Mouse (Mus musculus) neural tube, embryonic 14.5 days (tissue): ENCODE data around the gene Chst10. TPM values are rescaled to one million over a fixed set of nuclear protein-coding genes. Genes with fewer than 3 reads are reported as not detected.

Experiments used
- ATAC-seq: fragments of 200-750 bp; cut with Nextera tagmentation; 2 replicates; pipeline ENCODE4 v1.8.0; 2017; ENCODE audit warnings: low read depth, mild to moderate bottlenecking, moderate TSS enrichment, moderate library complexity
- H3K27ac ChIP-seq: fragments of 300-500 bp; sonication (generic); 2 replicates; pipeline ENCODE4 v1.5.1; 2014; ENCODE audit warnings: low read depth, mild to moderate bottlenecking, control low read depth, low read length, moderate library complexity, mixed read lengths
- H3K27me3 ChIP-seq: fragments of 300-500 bp; sonication (generic); 2 replicates; pipeline ENCODE4 v1.6.1; 2014; ENCODE audit warnings: low read length; ENCODE audit not compliant: control insufficient read depth, insufficient read depth
- H3K36me3 ChIP-seq: fragments of 300-500 bp; sonication (generic); 2 replicates; pipeline ENCODE4 v1.6.1; 2014; ENCODE audit warnings: low read length, mixed read lengths; ENCODE audit not compliant: control insufficient read depth, insufficient read depth
- H3K4me1 ChIP-seq: fragments of 300-500 bp; sonication (generic); 2 replicates; pipeline ENCODE4 v1.6.1; 2014; ENCODE audit warnings: low read length; ENCODE audit not compliant: control insufficient read depth, insufficient read depth
- H3K4me2 ChIP-seq: fragments of 300-500 bp; sonication (generic); 2 replicates; pipeline ENCODE4 v1.6.1; 2014; ENCODE audit warnings: mild to moderate bottlenecking, low read depth, low read length, control low read depth
- H3K4me3 ChIP-seq: fragments of 300-500 bp; sonication (generic); 2 replicates; pipeline ENCODE4 v1.5.1; 2014; ENCODE audit warnings: low read depth, low read length, control low read depth, mixed read lengths
- H3K9ac ChIP-seq: fragments of 300-500 bp; sonication (generic); replicated peaks from 2 replicates; pipeline ENCODE4 v1.6.1; 2014; ENCODE audit warnings: low read depth, mild to moderate bottlenecking, control low read depth, low read length, mixed read lengths
- H3K9me3 ChIP-seq: fragments of 300-500 bp; sonication (generic); 2 replicates; pipeline ENCODE4 v1.6.1; 2016; ENCODE audit warnings: low read length; ENCODE audit not compliant: control insufficient read depth
- WGBS: fragments of 180-500 bp; shearing (Covaris S2); extraction: QIAGEN DNeasy Blood & Tissue Kit; methylation state at CpG from one replicate; pipeline ENCODE4 v1.1.7; 2014; 5-methylcytosine and 5-hydroxymethylcytosine counted together
- polyA plus RNA-seq: library from polyadenylated mRNA; unstranded; fragments of >200 nt; fragmentation: Nextera tagmentation; extraction: Ambion mirVana; gene quantifications from 2 replicates; pipeline ENCODE4 v1.2.1, GENCODE M21; 2014

The Chst10 gene
- polyA plus RNA-seq, 1 experiment from 2014 or later, result 68.7 TPM

GRCm38 (mm10) chr1:38860207-38860606 lies 37.8 kb downstream of the Chst10 start:
- Histone ChIP-seq H3K4me3 (no peak overlapping the region), H3K27ac (no peak overlapping the region)
- WGBS, result 91% methylated on average over 5 of the region's 5 CpGs

GRCm38 (mm10) chr1:38856196-38856595 lies 41.8 kb downstream of the Chst10 start:
- no peaks in the 10 kb centered on the region for H3K27me3 ChIP-seq
- no peak overlapping the region for H3K4me2 ChIP-seq
- no peaks in the 10 kb centered on the region for H3K36me3 ChIP-seq
- 10% methylated on average over 3 of the region's 3 CpGs for WGBS
- no peak overlapping the region for H3K4me3 ChIP-seq
- ATAC-seq, result peak; percentile 75; the same call in 1 of the 2 replicates
- H3K9ac ChIP-seq, result no peak overlapping the region
- H3K9me3 ChIP-seq, result no peaks in the 10 kb centered on the region
- H3K27ac ChIP-seq, result no peak overlapping the region
- no peaks in the 10 kb centered on the region for H3K4me1 ChIP-seq

More at GRCm38 (mm10) chr1:38860207-38860606, 37.8 kb downstream of the Chst10 start:
- H3K9me3 ChIP-seq, result no peaks in the 10 kb centered on the region
- H3K4me2 ChIP-seq, result no peak overlapping the region
- ATAC-seq, result no peak
- H3K9ac ChIP-seq, result no peak overlapping the region
- no peaks in the 10 kb centered on the region for H3K36me3 ChIP-seq
- no peaks in the 10 kb centered on the region for H3K27me3 ChIP-seq
- no peaks in the 10 kb centered on the region for H3K4me1 ChIP-seq

- no peak overlapping the region for H3K9ac ChIP-seq
- H3K4me3 ChIP-seq, result no peak overlapping the region
- no peaks in the 10 kb centered on the region for H3K27me3 ChIP-seq
- WGBS, result 65% methylated on average over 2 of the region's 2 CpGs
- H3K4me2 ChIP-seq, result no peak overlapping the region
- no peaks in the 10 kb centered on the region for H3K36me3 ChIP-seq
- H3K4me1 ChIP-seq, result peaks cover 6% of the 10 kb centered on the region; the same call in 1 of the 2 replicates
- ATAC-seq, result no peak
- no peak overlapping the region for H3K27ac ChIP-seq
- H3K9me3 ChIP-seq, result no peaks in the 10 kb centered on the region
These were observed 45.7 kb downstream of the Chst10 start for GRCm38 (mm10) chr1:38852250-38852649.

GRCm38 (mm10) chr1:38850650-38851049 lies 47.3 kb downstream of the Chst10 start:
- H3K27ac ChIP-seq, result no peak overlapping the region
- H3K36me3 ChIP-seq, result no peaks in the 10 kb centered on the region
- H3K9me3 ChIP-seq, result no peaks in the 10 kb centered on the region
- no peak overlapping the region for H3K9ac ChIP-seq
- 94% methylated on average over 2 of the region's 2 CpGs for WGBS
- no peak overlapping the region for H3K4me2 ChIP-seq
- no peak overlapping the region for H3K4me3 ChIP-seq
- ATAC-seq, result no peak
- H3K4me1 ChIP-seq, result peaks cover 6% of the 10 kb centered on the region; the same call in 1 of the 2 replicates
- no peaks in the 10 kb centered on the region for H3K27me3 ChIP-seq

- peak overlapping the region; percentile 39; the same call in 1 of the 2 replicates for H3K4me2 ChIP-seq
- H3K9me3 ChIP-seq, result no peaks in the 10 kb centered on the region
- no peak overlapping the region for H3K9ac ChIP-seq
- no peaks in the 10 kb centered on the region for H3K27me3 ChIP-seq
- ATAC-seq, result peak; percentile 32; the same call in 1 of the 2 replicates
- peak overlapping the region; percentile 80; the same call in 1 of the 2 replicates for H3K27ac ChIP-seq
- H3K36me3 ChIP-seq, result no peaks in the 10 kb centered on the region
- H3K4me1 ChIP-seq, result peaks cover 6% of the 10 kb centered on the region; the same call in 1 of the 2 replicates
- WGBS, result 14% methylated on average over 2 of the region's 2 CpGs
- H3K4me3 ChIP-seq, result no peak overlapping the region
These were observed 49.3 kb downstream of the Chst10 start for GRCm38 (mm10) chr1:38848451-38849289.

DNA sequence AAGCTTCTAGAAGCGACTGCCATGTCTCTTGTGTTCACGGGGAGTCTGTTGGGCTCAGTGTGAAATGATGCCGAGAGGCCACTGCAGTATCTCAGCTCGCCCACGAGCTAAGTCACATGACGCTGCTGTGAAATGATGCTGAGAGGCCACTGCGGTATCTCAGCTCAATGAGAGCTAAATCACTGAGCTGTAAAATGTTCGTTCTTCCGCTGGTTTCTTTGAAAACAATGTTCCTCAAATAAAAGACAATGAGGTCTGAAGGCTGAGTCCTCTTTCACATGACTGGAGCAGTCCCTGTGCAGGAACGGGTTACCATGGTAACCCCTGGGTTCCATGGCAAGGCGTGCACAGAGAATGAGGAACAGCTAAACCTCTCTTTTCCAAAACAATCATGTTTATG lies 50.0 kb downstream of the Chst10 start:
- peak overlapping the region; percentile 17; the same call in 1 of the 2 replicates for H3K4me3 ChIP-seq
- H3K9ac ChIP-seq, result peak overlapping the region; percentile 17; the same call in 1 of the 2 replicates
- no peaks in the 10 kb centered on the region for H3K36me3 ChIP-seq
- H3K4me1 ChIP-seq, result peaks cover 6% of the 10 kb centered on the region; the same call in 1 of the 2 replicates
- H3K4me2 ChIP-seq, result peak overlapping the region; percentile 39
- peak overlapping the region; percentile 80 for H3K27ac ChIP-seq
- H3K27me3 ChIP-seq, result no peaks in the 10 kb centered on the region
- 9% methylated on average over 11 of the region's 11 CpGs for WGBS
- no peaks in the 10 kb centered on the region for H3K9me3 ChIP-seq
- peak; percentile 94 for ATAC-seq

GRCm38 (mm10) chr1:38843275-38843674 lies 54.7 kb downstream of the Chst10 start:
- Histone ChIP-seq H3K4me3 (no peak overlapping the region), H3K4me1 (no peaks in the 10 kb centered on the region), H3K9me3 (no peaks in the 10 kb centered on the region), H3K36me3 (no peaks in the 10 kb centered on the region), H3K4me2 (no peak overlapping the region), H3K9ac (no peak overlapping the region), H3K27me3 (no peaks in the 10 kb centered on the region), H3K27ac (no peak overlapping the region)
- WGBS, result 35% methylated on average over 4 of the region's 4 CpGs
- ATAC-seq, result no peak

GRCm38 (mm10) chr1:38842861-38843260 lies 55.1 kb downstream of the Chst10 start:
- Histone ChIP-seq H3K4me2 (no peak overlapping the region), H3K9ac (no peak overlapping the region), H3K4me3 (no peak overlapping the region), H3K9me3 (no peaks in the 10 kb centered on the region), H3K36me3 (no peaks in the 10 kb centered on the region), H3K27me3 (no peaks in the 10 kb centered on the region), H3K4me1 (no peaks in the 10 kb centered on the region), H3K27ac (no peak overlapping the region)
- ATAC-seq, result no peak
- WGBS, result 81% methylated on average over 1 of the region's 1 CpGs

DNA sequence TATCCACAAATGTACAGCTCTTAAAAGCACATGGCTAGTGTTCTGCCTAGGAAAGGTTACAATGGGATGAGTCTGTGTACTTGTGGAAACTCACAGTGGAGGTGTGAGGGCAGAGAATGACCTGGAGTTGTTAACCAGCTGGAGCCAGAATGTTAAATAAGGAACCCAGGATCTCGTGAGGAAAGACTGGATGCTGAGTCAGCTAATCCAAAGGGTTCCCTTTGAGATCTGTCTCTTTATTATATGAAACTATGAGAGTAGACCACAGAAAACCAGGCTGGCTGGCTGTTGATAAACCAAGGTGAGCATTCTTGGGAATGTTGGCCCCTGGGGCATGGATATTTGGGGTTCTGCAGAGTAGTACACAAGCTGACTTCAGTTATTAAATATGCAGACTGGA lies 58.0 kb downstream of the Chst10 start:
- no peak overlapping the region for H3K27ac ChIP-seq
- no peak overlapping the region for H3K4me3 ChIP-seq
- no peaks in the 10 kb centered on the region for H3K36me3 ChIP-seq
- WGBS, result 34% methylated on average over 1 of the region's 1 CpGs
- H3K4me1 ChIP-seq, result peaks cover 8% of the 10 kb centered on the region; the same call in 1 of the 2 replicates
- ATAC-seq, result no peak
- H3K27me3 ChIP-seq, result no peaks in the 10 kb centered on the region
- H3K9ac ChIP-seq, result no peak overlapping the region
- no peaks in the 10 kb centered on the region for H3K9me3 ChIP-seq
- H3K4me2 ChIP-seq, result no peak overlapping the region
